In genomic region chrX:102933571-102934394, GRCm38 (mm10) we compare ENCODE assay signal across 8 mouse cellular contexts. TPM values are rescaled to one million over a fixed set of nuclear protein-coding genes. Genes with fewer than 3 reads are reported as not detected.
DNase-seq lines count a peak whose midpoint lies in the region; ATAC-seq lines count a peak whose summit lies in the region.

No protein-coding gene starts in this region.

- peak; percentile 64 for DNase-seq in cerebellum, adult 8-10 months
- DNase-seq in forelimb bud, embryonic 11.5 days (ENCODE audit: low read depth, low spot score), result peak; percentile 41
- peak; percentile 72 for DNase-seq in intestine, embryonic 14.5 days (ENCODE audit: low spot score)
- peak; percentile 74 for DNase-seq in limb, embryonic 10.5 days (ENCODE audit: low spot score)
- DNase-seq in midbrain, embryonic 14.5 days, result peak; percentile 77
- peak; percentile 73 for DNase-seq in testis, postnatal 10 days (ENCODE audit: low spot score)

- 0 out of 2 replicates have a peak, but pooled peaks cover 3% of the 10 kb centered on the region for H3K9me3 ChIP-seq in erythroblast, embryonic 14.5 days (ENCODE audit: control insufficient read depth, low read length)
- no peaks in the 10 kb centered on the region for H3K9me3 ChIP-seq in intestine, embryonic 14.5 days (ENCODE audit: control insufficient read depth, low read length)
- no peaks in the 10 kb centered on the region for H3K9me3 ChIP-seq in limb, embryonic 10.5 days (replicated peaks)
- no peaks in the 10 kb centered on the region for H3K9me3 ChIP-seq in midbrain, embryonic 14.5 days (ENCODE audit: control insufficient read depth, low read length)

- peaks cover 26% of the 10 kb centered on the region for H3K27me3 ChIP-seq in erythroblast, embryonic 14.5 days (ENCODE audit: control insufficient read depth)
- peaks cover 4% of the 10 kb centered on the region; the same call in 1 of the 2 replicates for H3K27me3 ChIP-seq in intestine, embryonic 14.5 days (replicated peaks; ENCODE audit: control insufficient read depth, insufficient read depth, low read length)
- peaks cover 78% of the 10 kb centered on the region for H3K27me3 ChIP-seq in limb, embryonic 10.5 days (ENCODE audit: low read depth, poor library complexity, severe bottlenecking)
- H3K27me3 ChIP-seq in midbrain, embryonic 14.5 days (ENCODE audit: control insufficient read depth, insufficient read depth, low read length), result no peaks in the 10 kb centered on the region

- WGBS in intestine, embryonic 14.5 days, result 10% methylated on average over 48 of the region's 68 CpGs
- 9% methylated on average over 42 of the region's 68 CpGs for WGBS in limb, embryonic 10.5 days
- 28% methylated on average over 62 of the region's 68 CpGs for WGBS in midbrain, embryonic 14.5 days

- H3K9ac ChIP-seq in intestine, embryonic 14.5 days (ENCODE audit: low read length), result peak overlapping the region; percentile 55
- peak overlapping the region; percentile 70 for H3K9ac ChIP-seq in midbrain, embryonic 14.5 days (replicated peaks; ENCODE audit: low read length)

- H3K4me1 ChIP-seq in erythroblast, embryonic 14.5 days (ENCODE audit: control insufficient read depth), result no peaks in the 10 kb centered on the region
- no peaks in the 10 kb centered on the region for H3K4me1 ChIP-seq in intestine, embryonic 14.5 days (replicated peaks; ENCODE audit: control insufficient read depth, insufficient read depth, low read length)
- no peaks in the 10 kb centered on the region for H3K4me1 ChIP-seq in limb, embryonic 10.5 days
- H3K4me1 ChIP-seq in midbrain, embryonic 14.5 days (ENCODE audit: control insufficient read depth, insufficient read depth, low read length), result no peaks in the 10 kb centered on the region

- H3K27ac ChIP-seq in intestine, embryonic 14.5 days (ENCODE audit: low read depth), result no peak overlapping the region
- peak overlapping the region; percentile 81 for H3K27ac ChIP-seq in limb, embryonic 10.5 days
- H3K27ac ChIP-seq in midbrain, embryonic 14.5 days (replicated peaks; ENCODE audit: low read depth, low read length), result peak overlapping the region; percentile 49; the same call in 1 of the 2 replicates

- ATAC-seq in erythroblast, adult 5-6 weeks (replicated peaks; ENCODE audit: low FRiP score, poor library complexity, severe bottlenecking), result no peak
- peak; percentile 70 for ATAC-seq in intestine, embryonic 14.5 days (replicated peaks; ENCODE audit: low FRiP score, low TSS enrichment, low read depth)
- ATAC-seq in midbrain, embryonic 14.5 days (ENCODE audit: low FRiP score, low TSS enrichment), result peak; percentile 88

- H3K4me2 ChIP-seq in intestine, embryonic 14.5 days (ENCODE audit: low read length), result peak overlapping the region; percentile 57
- H3K4me2 ChIP-seq in midbrain, embryonic 14.5 days (ENCODE audit: low read length), result peak overlapping the region; percentile 56

- no peaks in the 10 kb centered on the region for H3K36me3 ChIP-seq in erythroblast, embryonic 14.5 days (ENCODE audit: control insufficient read depth)
- no peaks in the 10 kb centered on the region for H3K36me3 ChIP-seq in intestine, embryonic 14.5 days (ENCODE audit: control insufficient read depth, insufficient read depth, low read length)
- H3K36me3 ChIP-seq in limb, embryonic 10.5 days, result no peaks in the 10 kb centered on the region
- H3K36me3 ChIP-seq in midbrain, embryonic 14.5 days (ENCODE audit: control insufficient read depth, insufficient read depth, low read length), result no peaks in the 10 kb centered on the region

- peak overlapping the region; percentile 24 for H3K4me3 ChIP-seq in erythroblast, embryonic 14.5 days (replicated peaks)
- H3K4me3 ChIP-seq in intestine, embryonic 14.5 days (ENCODE audit: low read depth, low read length), result peak overlapping the region; percentile 48
- H3K4me3 ChIP-seq in limb, embryonic 10.5 days, result peak overlapping the region; percentile 65
- H3K4me3 ChIP-seq in midbrain, embryonic 14.5 days (replicated peaks; ENCODE audit: low read depth, low read length), result peak overlapping the region; percentile 47

RNA-seq across cellular contexts. Expression of gene 1700018G05Rik, which starts 5.6 kb away (rescaled TPM):
- polyA plus RNA-seq in erythroblast, embryonic 14.5 days (2012), result not detected in 2 replicates
- not detected in 2 replicates for total RNA-seq in erythroblast, adult 5-6 weeks (2015; ENCODE audit: low replicate concordance)
- not detected in 2 replicates for total RNA-seq in erythroblast, adult 5-6 weeks (2017; ENCODE audit: low replicate concordance)
- polyA plus RNA-seq in intestine, embryonic 14.5 days (2014; fragmentation: Nextera tagmentation; extraction: Ambion mirVana), result not detected in 2 replicates
- 0.63 TPM in 1 of 2 replicates, not detected in the other for polyA plus RNA-seq in limb, embryonic 10.5 days (2016; fragmentation: Nextera tagmentation; extraction: Ambion mirVana)
- not detected in 2 replicates for polyA plus RNA-seq in midbrain, embryonic 14.5 days (2014; fragmentation: Nextera tagmentation; extraction: Ambion mirVana)

RNA-seq across cellular contexts. Expression of gene 1700011M02Rik, which starts 25.1 kb away (rescaled TPM):
- polyA plus RNA-seq in erythroblast, embryonic 14.5 days (2012), result not detected in 2 replicates
- not detected in 2 replicates for total RNA-seq in erythroblast, adult 5-6 weeks (2015; ENCODE audit: low replicate concordance)
- total RNA-seq in erythroblast, adult 5-6 weeks (2017; ENCODE audit: low replicate concordance), result not detected in 2 replicates
- polyA plus RNA-seq in intestine, embryonic 14.5 days (2014; fragmentation: Nextera tagmentation; extraction: Ambion mirVana), result not detected in 2 replicates
- not detected in 2 replicates for polyA plus RNA-seq in limb, embryonic 10.5 days (2016; fragmentation: Nextera tagmentation; extraction: Ambion mirVana)
- not detected in 2 replicates for polyA plus RNA-seq in midbrain, embryonic 14.5 days (2014; fragmentation: Nextera tagmentation; extraction: Ambion mirVana)

RNA-seq across cellular contexts. Expression of gene Dmrtc1a, which starts 25.3 kb away (rescaled TPM):
- polyA plus RNA-seq in erythroblast, embryonic 14.5 days (2012), result not detected in 2 replicates
- not detected in 2 replicates for total RNA-seq in erythroblast, adult 5-6 weeks (2015; ENCODE audit: low replicate concordance)
- total RNA-seq in erythroblast, adult 5-6 weeks (2017; ENCODE audit: low replicate concordance), result not detected in 2 replicates
- 1.1 and 1.3 TPM in 2 replicates for polyA plus RNA-seq in intestine, embryonic 14.5 days (2014; fragmentation: Nextera tagmentation; extraction: Ambion mirVana)
- 0.20 and 0.45 TPM in 2 replicates for polyA plus RNA-seq in limb, embryonic 10.5 days (2016; fragmentation: Nextera tagmentation; extraction: Ambion mirVana)
- polyA plus RNA-seq in midbrain, embryonic 14.5 days (2014; fragmentation: Nextera tagmentation; extraction: Ambion mirVana), result 2.6 TPM in 2 replicates
